Mouse (Mus musculus) brain, adult 2 months (tissue): ENCODE data around the gene Mcrip2.

Source experiments
- DNase-seq: peaks from one replicate; pipeline ENCODE4 v3.0.0; 2011; ENCODE audit warnings: low read depth, low spot score

Gene Mcrip2

DNA sequence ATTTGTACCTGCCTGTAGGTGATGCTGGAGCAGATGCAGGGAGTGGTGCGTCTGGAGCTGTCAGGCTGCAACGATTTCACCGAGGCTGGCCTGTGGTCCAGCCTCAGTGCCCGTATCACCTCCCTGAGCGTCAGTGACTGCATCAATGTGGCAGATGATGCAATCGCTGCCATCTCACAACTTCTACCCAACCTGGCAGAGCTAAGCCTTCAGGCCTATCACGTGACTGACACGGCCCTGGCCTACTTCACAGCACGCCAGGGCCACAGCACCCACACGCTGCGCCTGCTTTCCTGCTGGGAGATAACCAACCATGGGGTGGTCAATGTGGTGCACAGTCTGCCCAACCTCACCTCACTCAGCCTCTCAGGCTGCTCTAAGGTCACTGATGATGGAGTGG lies 50.9 kb downstream of the Mcrip2 start:
- DNase-seq, result no peak
